Mouse (Mus musculus) CH12.LX (cell line): Measurements from ENCODE around the gene Zc4h2. TPM values are rescaled to one million over a fixed set of nuclear protein-coding genes. Genes with fewer than 3 reads are reported as not detected.

ENCODE experiments used
- DNase-seq: peaks from one replicate; pipeline ENCODE4 v3.0.0-alpha.2; 2013; ENCODE audit errors: extremely low read depth
- H3K27ac ChIP-seq: 2 replicates; pipeline ENCODE4 v1.5.1; 2012; ENCODE audit warnings: low read depth, mild to moderate bottlenecking, control low read depth, moderate library complexity; ENCODE audit not compliant: insufficient read depth
- H3K27me3 ChIP-seq: replicated peaks from 2 replicates; pipeline ENCODE3; 2012; ENCODE audit warnings: inconsistent platforms
- H3K36me3 ChIP-seq, 2 experiments: replicated peaks in 1 of 2; 2 replicates each; pipeline versions ENCODE3 to v1.6.1; 2012; ENCODE audit warnings: inconsistent platforms in 1 of 2, low read length in 1 of 2, mild to moderate bottlenecking in 1 of 2, mixed read lengths in 1 of 2, moderate library complexity in 1 of 2; ENCODE audit not compliant: control insufficient read depth in 1 of 2, insufficient read depth in 1 of 2
- H3K4me1 ChIP-seq, 2 experiments: 2 replicates each; pipeline ENCODE4 v1.6.1; 2012; ENCODE audit warnings: inconsistent platforms in 1 of 2, moderate library complexity in 1 of 2; ENCODE audit not compliant: insufficient read depth in 2 of 2, control insufficient read depth in 1 of 2
- H3K4me2 ChIP-seq: 2 replicates; pipeline ENCODE4 v1.6.1; 2012; ENCODE audit warnings: low read depth, mild to moderate bottlenecking, control low read depth; ENCODE audit not compliant: poor library complexity, insufficient read depth, severe bottlenecking
- H3K4me3 ChIP-seq, 3 experiments: fragments of 150-350 bp in 1 of 3; sonication (generic) in 1 of 3; replicated peaks in 1 of 3; 2 replicates each; pipeline versions ENCODE3 to v1.5.1; 2011 to 2012; ENCODE audit warnings: low read depth in 2 of 3, low read length in 2 of 3, mild to moderate bottlenecking in 2 of 3, moderate library complexity in 2 of 3, control low read depth in 1 of 3, improper control_type of control experiment in 1 of 3, inconsistent platforms in 1 of 3, mixed read lengths in 1 of 3; ENCODE audit not compliant: poor library complexity in 1 of 3
- H3K79me2 ChIP-seq: replicated peaks from 2 replicates; pipeline ENCODE4 v1.6.1; 2012; ENCODE audit warnings: mild to moderate bottlenecking, moderate library complexity; ENCODE audit not compliant: control insufficient read depth, poor library complexity, insufficient read depth, severe bottlenecking; ENCODE audit errors: extremely low read depth
- H3K9ac ChIP-seq: 2 replicates; pipeline ENCODE4 v1.6.1; 2012; ENCODE audit warnings: low read depth, mild to moderate bottlenecking, control low read depth, moderate library complexity; ENCODE audit not compliant: insufficient read depth
- H3K9me3 ChIP-seq: replicated peaks from 2 replicates; pipeline ENCODE3; 2012; ENCODE audit warnings: low read length, inconsistent platforms, mixed read lengths
- BHLHE40 ChIP-seq: IDR thresholded peaks from 2 replicates; pipeline ENCODE4 v1.6.1; 2011; ENCODE audit warnings: mild to moderate bottlenecking, low read depth, low read length, improper control_type of control experiment
- CHD1 ChIP-seq: IDR thresholded peaks from 2 replicates; pipeline ENCODE4 v1.6.1; 2012; ENCODE audit warnings: low read depth, low read length, improper control_type of control experiment, inconsistent platforms
- CTCF ChIP-seq, 2 experiments: IDR thresholded peaks in 1 of 2; conservative IDR thresholded peaks in 1 of 2; 2 replicates each; pipeline ENCODE4 v1.5.1; 2011 to 2012; ENCODE audit warnings: low read depth in 2 of 2, low read length in 2 of 2, improper control_type of control experiment in 1 of 2, inconsistent platforms in 1 of 2, mild to moderate bottlenecking in 1 of 2, moderate library complexity in 1 of 2
- EP300 ChIP-seq: IDR thresholded peaks from 2 replicates; pipeline ENCODE4 v1.6.1; 2011; ENCODE audit warnings: low read length, improper control_type of control experiment
- ETS1 ChIP-seq: conservative IDR thresholded peaks from 2 replicates; pipeline ENCODE4 v1.6.1; 2012; ENCODE audit warnings: low read depth, mild to moderate bottlenecking, inconsistent platforms, low read length, improper control_type of control experiment, moderate library complexity
- GABPA ChIP-seq: IDR thresholded peaks from 2 replicates; pipeline ENCODE4 v1.6.1; 2012; ENCODE audit warnings: low read depth, low read length, improper control_type of control experiment, inconsistent platforms; ENCODE audit not compliant: insufficient replicate concordance
- HCFC1 ChIP-seq: IDR thresholded peaks from 2 replicates; pipeline ENCODE4 v1.6.1; 2012; ENCODE audit warnings: low read depth, mild to moderate bottlenecking, inconsistent platforms, low read length, improper control_type of control experiment
- MAFK ChIP-seq: IDR thresholded peaks from 2 replicates; pipeline ENCODE4 v1.6.1; 2011; ENCODE audit warnings: low read length, improper control_type of control experiment; ENCODE audit not compliant: insufficient replicate concordance
- MAZ ChIP-seq: IDR thresholded peaks from 2 replicates; pipeline ENCODE4 v1.6.1; 2012; ENCODE audit warnings: low read depth, mild to moderate bottlenecking, inconsistent platforms, low read length, improper control_type of control experiment, moderate library complexity
- MEF2A ChIP-seq: IDR thresholded peaks from 2 replicates; pipeline ENCODE4 v1.6.1; 2014; ENCODE audit warnings: low read depth, mild to moderate bottlenecking, inconsistent platforms, low read length, improper control_type of control experiment, borderline replicate concordance
- MXI1 ChIP-seq: IDR thresholded peaks from 2 replicates; pipeline ENCODE4 v1.6.1; 2011; ENCODE audit warnings: mild to moderate bottlenecking, low read depth, low read length, improper control_type of control experiment
- MYC ChIP-seq: IDR thresholded peaks from 2 replicates; pipeline ENCODE4 v1.6.1; 2011; ENCODE audit warnings: low read depth, mild to moderate bottlenecking, improper control_type of control experiment, low read length
- POLR2AphosphoS2 ChIP-seq: IDR thresholded peaks from 2 replicates; pipeline ENCODE4 v1.6.1; 2011; ENCODE audit warnings: low read depth, low read length, improper control_type of control experiment
- RAD21 ChIP-seq: IDR thresholded peaks from 2 replicates; pipeline ENCODE4 v1.6.1; 2011; ENCODE audit warnings: low read depth, mild to moderate bottlenecking, low read length, improper control_type of control experiment, moderate library complexity
- RCOR1 ChIP-seq: conservative IDR thresholded peaks from 2 replicates; pipeline ENCODE4 v1.6.1; 2012; ENCODE audit warnings: low read depth, mild to moderate bottlenecking, inconsistent platforms, low read length, improper control_type of control experiment
- SMC3 ChIP-seq: IDR thresholded peaks from 2 replicates; pipeline ENCODE4 v1.6.1; 2011; ENCODE audit warnings: low read depth, low read length, improper control_type of control experiment
- TBP ChIP-seq: conservative IDR thresholded peaks from 2 replicates; pipeline ENCODE4 v1.6.1; 2011; ENCODE audit warnings: low read depth, low read length, improper control_type of control experiment
- TCF12 ChIP-seq: IDR thresholded peaks from 2 replicates; pipeline ENCODE4 v1.6.1; 2014; ENCODE audit warnings: low read depth, mild to moderate bottlenecking, inconsistent platforms, low read length, improper control_type of control experiment
- UBTF ChIP-seq: IDR thresholded peaks from 2 replicates; pipeline ENCODE4 v1.6.1; 2012; ENCODE audit warnings: low read depth, mild to moderate bottlenecking, inconsistent platforms, low read length, improper control_type of control experiment, moderate library complexity
- ZKSCAN1 ChIP-seq: IDR thresholded peaks from 2 replicates; pipeline ENCODE4 v1.6.1; 2012; ENCODE audit warnings: low read depth, inconsistent platforms, low read length, improper control_type of control experiment, borderline replicate concordance
- ZNF384 ChIP-seq: IDR thresholded peaks from 2 replicates; pipeline ENCODE4 v1.6.1; 2012; ENCODE audit warnings: low read depth, low read length, improper control_type of control experiment, inconsistent platforms
- dilution Hi-C: fragments of 300-500 bp; cut with MboI; formaldehyde crosslinking; loops from 2 replicates; pipeline ENCODE4 v1.14.3; 2020; ENCODE audit warnings: low sequenced_read_pairs; ENCODE audit not compliant: extremely low pct_unique_long_range_greater_than_20kb, extremely low pct_ligation_motif_present
- in situ Hi-C: fragments of 300-500 bp; cut with MboI; formaldehyde crosslinking; loops from 3 replicates; pipeline ENCODE4 v1.14.3; 2019; ENCODE audit warnings: low sequenced_read_pairs, low pct_ligation_motif_present, low pct_unique_long_range_greater_than_20kb, mixed read lengths
- polyA plus RNA-seq: library from polyadenylated mRNA; unstranded; fragments of >175 nt; gene quantifications from 2 replicates; pipeline ENCODE4 v1.2.1, GENCODE M21; 2012; ENCODE audit warnings: low read depth; ENCODE audit not compliant: insufficient read length
- total RNA-seq, 2 experiments: library from RNA; depleted of rRNA; stranded (reverse); fragments of 300-350 nt in 1 of 2; fragments of >200 nt in 1 of 2; gene quantifications; 2 replicates each; pipeline ENCODE4 v1.2.3; 2012 to 2014

The Zc4h2 gene
- total and polyA plus RNA-seq, 3 experiments = 5.6 to 16.5 (median 9.8) TPM

- dilution Hi-C loops = no loop called here
- peak; percentile 3 for DNase-seq
- no peak overlapping the region for H3K4me2 ChIP-seq
- H3K27ac ChIP-seq = no peak overlapping the region
- in situ Hi-C loops = no loop called here
- no peak overlapping the region for H3K9ac ChIP-seq
- H3K4me1 ChIP-seq = no peaks in the 10 kb centered on the region
- no peaks in the 10 kb centered on the region for H3K27me3 ChIP-seq
- H3K9me3 ChIP-seq = no peaks in the 10 kb centered on the region
- H3K79me2 ChIP-seq = no peaks in the 10 kb centered on the region
- no peaks in the 10 kb centered on the region for H3K36me3 ChIP-seq
- TF ChIP-seq MYC (no peak), MXI1 (no peak), TBP (no peak), POLR2AphosphoS2 (no peak), MAFK (no peak), RAD21 (peak; percentile 52), HCFC1 (no peak), MEF2A (no peak), MAZ (no peak), CHD1 (no peak), ZNF384 (no peak), CTCF (conservative IDR thresholded peaks at IDR 0.05 in 1 of 2, IDR thresholded peaks at IDR 0.05 in 1 of 2; ENCODE audit: low read depth in 2 of 2, low read length in 2 of 2) (peak in 1 of 2 experiments; percentile 51; a peak in 2 of 4 replicates), SMC3 (peak; percentile 25; the same call in 1 of the 2 replicates), TCF12 (no peak)
- H3K4me3 ChIP-seq = no peak overlapping the region
These were observed 28.8 kb upstream of the Zc4h2 start for GRCm38 (mm10) chrX:95687119-95687518.

GRCm38 (mm10) chrX:95682206-95682605 is 23.9 kb upstream of the Zc4h2 start:
- in situ Hi-C loops (no loop called here), dilution Hi-C loops (no loop called here)
- Histone ChIP-seq H3K27ac (no peak overlapping the region), H3K9ac (no peak overlapping the region), H3K4me2 (no peak overlapping the region), H3K36me3 (no peaks in the 10 kb centered on the region), H3K27me3 (no peaks in the 10 kb centered on the region), H3K9me3 (no peaks in the 10 kb centered on the region), H3K4me1 (no peaks in the 10 kb centered on the region), H3K4me3 (no peak overlapping the region), H3K79me2 (no peaks in the 10 kb centered on the region)
- no peak for DNase-seq
- TF ChIP-seq BHLHE40 = no peak
- TF ChIP-seq SMC3 = no peak
- TF ChIP-seq ZKSCAN1 = no peak
- TF ChIP-seq MYC = no peak
- no peak for TF ChIP-seq TBP
- TF ChIP-seq POLR2AphosphoS2 = no peak
- no peak for TF ChIP-seq UBTF
- TF ChIP-seq MEF2A = no peak
- no peak for TF ChIP-seq ZNF384
- no peak for TF ChIP-seq GABPA
- TF ChIP-seq ETS1 = no peak
- TF ChIP-seq TCF12 = no peak
- TF ChIP-seq CHD1 = no peak
- TF ChIP-seq EP300 = no peak
- no peak for TF ChIP-seq RCOR1
